Mouse (Mus musculus): Measurements from ENCODE around the gene Stx1a. TPM values are rescaled to one million over a fixed set of nuclear protein-coding genes. Genes with fewer than 3 reads are reported as not detected.

Stx1a gene
- polyA plus RNA-seq, 1 experiment, result 10.5 TPM

- no peaks in the 10 kb centered on the region for H3K27me3 ChIP-seq (ENCODE audit: control insufficient read depth, insufficient read depth, low read length, poor library complexity, severe bottlenecking)
- peaks cover 11% of the 10 kb centered on the region for H3K4me1 ChIP-seq (ENCODE audit: control insufficient read depth, insufficient read depth, low read length)
- no peaks in the 10 kb centered on the region for H3K9me3 ChIP-seq (replicated peaks; ENCODE audit: control insufficient read depth, insufficient read depth, low read length, poor library complexity, severe bottlenecking)
- peak overlapping the region; percentile 37 for H3K9ac ChIP-seq (ENCODE audit: low read depth, poor library complexity, severe bottlenecking)
- H3K36me3 ChIP-seq (ENCODE audit: control insufficient read depth, insufficient read depth, low read length, poor library complexity, severe bottlenecking), result no peaks in the 10 kb centered on the region
- TF ChIP-seq CTCF (IDR thresholded peaks at IDR 0.05; ENCODE audit: low read depth, low read length) (no peak), EP300 (IDR thresholded peaks at IDR 0.05; ENCODE audit: insufficient read depth, low read depth, low read length) (no peak), POLR2A (IDR thresholded peaks at IDR 0.05; ENCODE audit: insufficient read depth, low read length) (no peak)
- H3K4me3 ChIP-seq (ENCODE audit: low read depth, low read length), result peak overlapping the region; percentile 61
- H3K27ac ChIP-seq (ENCODE audit: insufficient read depth, low read length), result peak overlapping the region; percentile 60; the same call in 1 of the 2 replicates
These were observed 49.4 kb downstream of the Stx1a start for GRCm38 (mm10) chr5:135072720-135073119.

GRCm38 (mm10) chr5:135073349-135074150, 50.3 kb downstream of the Stx1a start:
- Histone ChIP-seq H3K27ac (ENCODE audit: insufficient read depth, low read length) (no peak overlapping the region), H3K27me3 (ENCODE audit: control insufficient read depth, insufficient read depth, low read length, poor library complexity, severe bottlenecking) (no peaks in the 10 kb centered on the region), H3K4me3 (ENCODE audit: low read depth, low read length) (no peak overlapping the region; the same call in 1 of the 2 replicates), H3K9ac (ENCODE audit: low read depth, poor library complexity, severe bottlenecking) (peak overlapping the region; percentile 37), H3K9me3 (replicated peaks; ENCODE audit: control insufficient read depth, insufficient read depth, low read length, poor library complexity, severe bottlenecking) (no peaks in the 10 kb centered on the region), H3K36me3 (ENCODE audit: control insufficient read depth, insufficient read depth, low read length, poor library complexity, severe bottlenecking) (no peaks in the 10 kb centered on the region), H3K4me1 (ENCODE audit: control insufficient read depth, insufficient read depth, low read length) (peaks cover 11% of the 10 kb centered on the region)
- TF ChIP-seq POLR2A (IDR thresholded peaks at IDR 0.05; ENCODE audit: insufficient read depth, low read length) (no peak), EP300 (IDR thresholded peaks at IDR 0.05; ENCODE audit: insufficient read depth, low read depth, low read length) (0 out of 2 replicates have a peak, but pooled peaks have one; percentile 52)

GRCm38 (mm10) chr5:135075655-135076054, 52.4 kb downstream of the Stx1a start:
- Histone ChIP-seq H3K9me3 (replicated peaks; ENCODE audit: control insufficient read depth, insufficient read depth, low read length, poor library complexity, severe bottlenecking) (no peaks in the 10 kb centered on the region), H3K9ac (ENCODE audit: low read depth, poor library complexity, severe bottlenecking) (no peak overlapping the region), H3K27me3 (ENCODE audit: control insufficient read depth, insufficient read depth, low read length, poor library complexity, severe bottlenecking) (no peaks in the 10 kb centered on the region), H3K36me3 (ENCODE audit: control insufficient read depth, insufficient read depth, low read length, poor library complexity, severe bottlenecking) (no peaks in the 10 kb centered on the region), H3K4me1 (ENCODE audit: control insufficient read depth, insufficient read depth, low read length) (peaks cover 11% of the 10 kb centered on the region), H3K27ac (ENCODE audit: insufficient read depth, low read length) (no peak overlapping the region), H3K4me3 (ENCODE audit: low read depth, low read length) (no peak overlapping the region)
- TF ChIP-seq CTCF (IDR thresholded peaks at IDR 0.05; ENCODE audit: low read depth, low read length) (no peak), POLR2A (IDR thresholded peaks at IDR 0.05; ENCODE audit: insufficient read depth, low read length) (no peak), EP300 (IDR thresholded peaks at IDR 0.05; ENCODE audit: insufficient read depth, low read depth, low read length) (no peak)

- Histone ChIP-seq H3K9ac (ENCODE audit: low read depth, poor library complexity, severe bottlenecking) (no peak overlapping the region), H3K36me3 (ENCODE audit: control insufficient read depth, insufficient read depth, low read length, poor library complexity, severe bottlenecking) (no peaks in the 10 kb centered on the region), H3K27ac (ENCODE audit: insufficient read depth, low read length) (no peak overlapping the region), H3K9me3 (replicated peaks; ENCODE audit: control insufficient read depth, insufficient read depth, low read length, poor library complexity, severe bottlenecking) (no peaks in the 10 kb centered on the region), H3K27me3 (ENCODE audit: control insufficient read depth, insufficient read depth, low read length, poor library complexity, severe bottlenecking) (no peaks in the 10 kb centered on the region), H3K4me3 (ENCODE audit: low read depth, low read length) (peak overlapping the region; percentile 33), H3K4me1 (ENCODE audit: control insufficient read depth, insufficient read depth, low read length) (peaks cover 11% of the 10 kb centered on the region)
- TF ChIP-seq POLR2A (IDR thresholded peaks at IDR 0.05; ENCODE audit: insufficient read depth, low read length) (no peak), EP300 (IDR thresholded peaks at IDR 0.05; ENCODE audit: insufficient read depth, low read depth, low read length) (no peak), CTCF (IDR thresholded peaks at IDR 0.05; ENCODE audit: low read depth, low read length) (no peak)
These were observed 53.1 kb downstream of the Stx1a start for GRCm38 (mm10) chr5:135076368-135076767.

- Histone ChIP-seq H3K27ac (ENCODE audit: insufficient read depth, low read length) (no peak overlapping the region), H3K4me1 (ENCODE audit: control insufficient read depth, insufficient read depth, low read length) (peaks cover 11% of the 10 kb centered on the region), H3K27me3 (ENCODE audit: control insufficient read depth, insufficient read depth, low read length, poor library complexity, severe bottlenecking) (no peaks in the 10 kb centered on the region), H3K9me3 (replicated peaks; ENCODE audit: control insufficient read depth, insufficient read depth, low read length, poor library complexity, severe bottlenecking) (no peaks in the 10 kb centered on the region), H3K4me3 (ENCODE audit: low read depth, low read length) (peak overlapping the region; percentile 73), H3K36me3 (ENCODE audit: control insufficient read depth, insufficient read depth, low read length, poor library complexity, severe bottlenecking) (no peaks in the 10 kb centered on the region), H3K9ac (ENCODE audit: low read depth, poor library complexity, severe bottlenecking) (peak overlapping the region; percentile 97)
- no peak for TF ChIP-seq CTCF (IDR thresholded peaks at IDR 0.05; ENCODE audit: low read depth, low read length)
- no peak for TF ChIP-seq EP300 (IDR thresholded peaks at IDR 0.05; ENCODE audit: insufficient read depth, low read depth, low read length)
- no peak for TF ChIP-seq POLR2A (IDR thresholded peaks at IDR 0.05; ENCODE audit: insufficient read depth, low read length)
These were observed 53.7 kb downstream of the Stx1a start for GRCm38 (mm10) chr5:135076931-135077505.
